Comparison of ENCODE assay signal across 26 mouse cellular contexts in genomic region chr10:68370986-68371385, GRCm38 (mm10).
A peak's percentile ranks its signal among the peaks of the same experiment; 100 is the strongest.
DNase-seq lines count a peak whose midpoint lies in the region; ATAC-seq lines count a peak whose summit lies in the region.
"Had no signal": no experiment of that assay in that cellular context is flagged by ENCODE, and none has a peak within 500 bp of the region (broad histone marks: within the 10 kb centered on the region; RNA-seq: fewer than 3 reads in every experiment).

No protein-coding gene starts in this region.

- no peaks in the 10 kb centered on the region for H3K9me3 ChIP-seq in intestine, embryonic 16.5 days (ENCODE audit: control insufficient read depth, low read length)
- H3K9me3 ChIP-seq: embryonic facial prominence, embryonic 10.5 days; embryonic facial prominence, embryonic 13.5 days; forebrain, embryonic 12.5 days; forebrain, embryonic 15.5 days; heart, embryonic 10.5 days; heart, embryonic 13.5 days; hindbrain, embryonic 13.5 days had no signal

- H3K27ac ChIP-seq in intestine, embryonic 16.5 days (ENCODE audit: low read length), result no peak overlapping the region
- H3K27ac ChIP-seq: embryonic facial prominence, embryonic 10.5 days; embryonic facial prominence, embryonic 13.5 days; forebrain, embryonic 12.5 days; forebrain, embryonic 15.5 days; heart, adult 2 months; heart, embryonic 10.5 days; heart, embryonic 13.5 days; hindbrain, embryonic 13.5 days had no signal

- no peaks in the 10 kb centered on the region for H3K27me3 ChIP-seq in splenic B cell, adult 2 months (ENCODE audit: control insufficient read depth, insufficient read depth, low read length, poor library complexity, severe bottlenecking)
- H3K27me3 ChIP-seq in intestine, embryonic 16.5 days (replicated peaks; ENCODE audit: control insufficient read depth, insufficient read depth, low read length), result no peaks in the 10 kb centered on the region
- H3K27me3 ChIP-seq: embryonic facial prominence, embryonic 13.5 days; forebrain, embryonic 12.5 days; forebrain, embryonic 15.5 days; heart, embryonic 13.5 days; hindbrain, embryonic 13.5 days had no signal

- ATAC-seq in intestine, embryonic 16.5 days, result no peak
- ATAC-seq: activated CD4-positive, CD25-positive, alpha-beta regulatory T cell, adult 4 months; CD4-positive, CD25-positive, alpha-beta regulatory T cell, adult 4 months; forebrain, embryonic 15.5 days; hindbrain, embryonic 16.5 days had no signal

- H3K4me3 ChIP-seq in intestine, embryonic 16.5 days (ENCODE audit: low read length), result no peak overlapping the region
- H3K4me3 ChIP-seq: embryonic facial prominence, embryonic 10.5 days; embryonic facial prominence, embryonic 13.5 days; erythroblast, embryonic 14.5 days; forebrain, embryonic 12.5 days; forebrain, embryonic 15.5 days; heart, adult 2 months; heart, embryonic 10.5 days; heart, embryonic 13.5 days; hindbrain, embryonic 13.5 days had no signal

- DNase-seq in heart, adult 11 months, result peak; percentile 73
- no peak for DNase-seq in heart, postnatal 10 days
- DNase-seq in spleen, postnatal 36 days (ENCODE audit: low spot score in 2 of 2), result peak; percentile 60 to 61
- no peak for DNase-seq in spleen, adult 18-20 months
- peak; percentile 80 for DNase-seq in splenic B cell, adult 2 months (ENCODE audit: low read depth, low spot score)
- DNase-seq: adrenal gland, adult 8-10 months; adrenal gland, postnatal 25 days; cerebellum, adult 11-12 months; cerebellum, adult 8-10 months; cerebellum, postnatal 10 days; cerebellum, postnatal 36 days; embryo, embryonic 11 days; gastrocnemius, postnatal 25 days; heart, adult 2 months had no signal

- H3K9ac ChIP-seq in intestine, embryonic 16.5 days (ENCODE audit: low read depth, low read length), result no peak overlapping the region
- H3K9ac ChIP-seq: embryonic facial prominence, embryonic 13.5 days; forebrain, embryonic 12.5 days; forebrain, embryonic 15.5 days; heart, embryonic 13.5 days; hindbrain, embryonic 13.5 days had no signal

- H3K4me1 ChIP-seq in intestine, embryonic 16.5 days (ENCODE audit: control insufficient read depth, insufficient read depth, low read length), result no peaks in the 10 kb centered on the region
- H3K4me1 ChIP-seq: embryonic facial prominence, embryonic 10.5 days; embryonic facial prominence, embryonic 13.5 days; forebrain, embryonic 12.5 days; forebrain, embryonic 15.5 days; heart, embryonic 10.5 days; heart, embryonic 13.5 days; hindbrain, embryonic 13.5 days had no signal

- 88% methylated on average over 8 of the region's 8 CpGs for WGBS in intestine, embryonic 16.5 days

- H3K4me2 ChIP-seq in intestine, embryonic 16.5 days (ENCODE audit: low read depth, low read length), result no peak overlapping the region
- H3K4me2 ChIP-seq: embryonic facial prominence, embryonic 13.5 days; forebrain, embryonic 12.5 days; forebrain, embryonic 15.5 days; heart, embryonic 13.5 days; hindbrain, embryonic 13.5 days had no signal

- no peaks in the 10 kb centered on the region for H3K36me3 ChIP-seq in splenic B cell, adult 2 months (ENCODE audit: control insufficient read depth, insufficient read depth, low read length, poor library complexity, severe bottlenecking)
- H3K36me3 ChIP-seq in intestine, embryonic 16.5 days (ENCODE audit: control insufficient read depth, insufficient read depth, low read length), result no peaks in the 10 kb centered on the region
- H3K36me3 ChIP-seq: embryonic facial prominence, embryonic 10.5 days; embryonic facial prominence, embryonic 13.5 days; forebrain, embryonic 12.5 days; forebrain, embryonic 15.5 days; heart, embryonic 10.5 days; heart, embryonic 13.5 days; hindbrain, embryonic 13.5 days had no signal

- intact Hi-C loops in heart, postnatal 10 days (cut with DNase I), result no loop called here

Comparison
In these comparisons a context has a peak if more than half of its experiments do, and no peak if none do; other contexts are left out.
1. DNase-seq: peak in heart, adult 11 months (single experiment), spleen, postnatal 36 days (2 of 2) and splenic B cell, adult 2 months (single experiment); none in heart, postnatal 10 days (0 of 2) and spleen, adult 18-20 months (0 of 2).